Mouse (Mus musculus): ENCODE data around the gene Zfp384. TPM values are rescaled to one million over a fixed set of nuclear protein-coding genes. Genes with fewer than 3 reads are reported as not detected.
A peak's percentile ranks its signal among the peaks of the same experiment; 100 is the strongest.

Gene Zfp384
- polyA plus RNA-seq, 1 experiment from 2014 or later, result 9.9 TPM

DNA sequence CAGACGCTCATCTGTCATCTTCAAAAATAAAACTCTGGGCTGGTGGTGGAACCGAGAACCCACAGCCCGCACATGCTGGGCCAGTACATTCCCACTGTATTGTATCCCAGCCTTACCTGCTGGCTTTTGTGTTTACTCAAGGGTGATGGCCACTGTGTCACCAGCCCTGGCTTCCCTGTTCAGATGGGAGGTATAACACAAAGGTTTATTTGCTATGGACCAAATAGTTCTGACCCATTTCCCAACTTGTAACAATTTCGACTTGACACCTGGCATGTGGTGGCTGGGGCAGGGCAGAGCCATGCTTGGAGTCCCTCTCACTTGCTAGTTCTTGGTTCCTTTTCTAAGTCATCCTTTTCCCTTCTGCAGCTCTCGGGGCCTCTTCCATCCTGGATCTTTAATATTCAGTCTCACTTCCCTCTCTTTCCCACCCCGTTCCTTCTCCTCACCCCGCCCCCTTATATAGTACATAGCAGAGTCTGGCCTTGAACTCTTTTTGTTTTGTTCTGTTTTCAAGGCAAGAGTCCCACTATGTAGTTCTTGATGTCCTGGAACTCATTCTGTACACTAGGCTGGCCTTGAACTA is 73.9 kb downstream of the Zfp384 start:
- Histone ChIP-seq H3K27me3 (replicated peaks; ENCODE audit: insufficient read depth, low read length) (no peaks in the 10 kb centered on the region), H3K9ac (replicated peaks; ENCODE audit: low read depth) (no peak overlapping the region), H3K4me1 (ENCODE audit: insufficient read depth, low read depth, low read length) (peaks cover 4% of the 10 kb centered on the region; the same call in 1 of the 2 replicates), H3K4me2 (replicated peaks; ENCODE audit: low read depth, low read length) (no peak overlapping the region), H3K9me3 (ENCODE audit: low read length) (no peaks in the 10 kb centered on the region), H3K36me3 (ENCODE audit: insufficient read depth, low read length) (no peaks in the 10 kb centered on the region), H3K27ac (ENCODE audit: low read length) (no peak overlapping the region), H3K4me3 (ENCODE audit: low read depth, low read length) (no peak overlapping the region)
- 83% methylated on average over 7 of the region's 7 CpGs for WGBS
- no peak for ATAC-seq
- TF ChIP-seq CTCF (IDR thresholded peaks at IDR 0.05) (no peak), EP300 (IDR thresholded peaks at IDR 0.05) (no peak)
- DNase-seq (ENCODE audit: low spot score), result no peak

- H3K27me3 ChIP-seq (replicated peaks; ENCODE audit: insufficient read depth, low read length), result no peaks in the 10 kb centered on the region
- TF ChIP-seq CTCF (IDR thresholded peaks at IDR 0.05), result peak; percentile 94
- no peak for TF ChIP-seq EP300 (IDR thresholded peaks at IDR 0.05)
- H3K9ac ChIP-seq (replicated peaks; ENCODE audit: low read depth), result no peak overlapping the region
- ATAC-seq, result peak; percentile 13
- no peaks in the 10 kb centered on the region for H3K36me3 ChIP-seq (ENCODE audit: insufficient read depth, low read length)
- H3K9me3 ChIP-seq (ENCODE audit: low read length), result no peaks in the 10 kb centered on the region
- H3K27ac ChIP-seq (ENCODE audit: low read length), result no peak overlapping the region
- H3K4me1 ChIP-seq (ENCODE audit: insufficient read depth, low read depth, low read length), result peaks cover 4% of the 10 kb centered on the region; the same call in 1 of the 2 replicates
- WGBS, result 2% methylated on average over 4 of the region's 4 CpGs
- H3K4me2 ChIP-seq (replicated peaks; ENCODE audit: low read depth, low read length), result no peak overlapping the region
- H3K4me3 ChIP-seq (ENCODE audit: low read depth, low read length), result no peak overlapping the region
- peak; percentile 89 for DNase-seq (ENCODE audit: low spot score)
These were observed 75.5 kb downstream of the Zfp384 start for GRCm38 (mm10) chr6:125084424-125084823.

Other genes starting within 250 kb of the Zfp384 start
- 1.2 and 1.5 TPM in 2 replicates for gene Eno2, start 239.5 kb upstream of the Zfp384 start, polyA plus RNA-seq (2015; fragmentation: Nextera tagmentation; extraction: Ambion mirVana)
- 26.7 and 34.0 TPM in 2 replicates for gene Lrrc23, start 229.4 kb upstream of the Zfp384 start, polyA plus RNA-seq (2015; fragmentation: Nextera tagmentation; extraction: Ambion mirVana)
- gene Spsb2, start 200.5 kb upstream of the Zfp384 start, polyA plus RNA-seq (2015; fragmentation: Nextera tagmentation; extraction: Ambion mirVana), result 27.6 and 33.7 TPM in 2 replicates
- 186 and 187 TPM in 2 replicates for gene Tpi1, start 194.8 kb upstream of the Zfp384 start, polyA plus RNA-seq (2015; fragmentation: Nextera tagmentation; extraction: Ambion mirVana)
- gene Usp5, start 179.7 kb upstream of the Zfp384 start, polyA plus RNA-seq (2015; fragmentation: Nextera tagmentation; extraction: Ambion mirVana), result 53.6 and 54.3 TPM in 2 replicates
- 8.2 and 11.8 TPM in 2 replicates for gene Cdca3, start 179.6 kb upstream of the Zfp384 start, polyA plus RNA-seq (2015; fragmentation: Nextera tagmentation; extraction: Ambion mirVana)
- 0.24 and 0.26 TPM in 2 replicates for gene Gnb3, start 168.9 kb upstream of the Zfp384 start, polyA plus RNA-seq (2015; fragmentation: Nextera tagmentation; extraction: Ambion mirVana)
- 8.4 and 9.3 TPM in 2 replicates for gene P3h3, start 151.4 kb upstream of the Zfp384 start, polyA plus RNA-seq (2015; fragmentation: Nextera tagmentation; extraction: Ambion mirVana)
- 0.20 and 0.26 TPM in 2 replicates for gene Gpr162, start 145.2 kb upstream of the Zfp384 start, polyA plus RNA-seq (2015; fragmentation: Nextera tagmentation; extraction: Ambion mirVana)
- 0.07 and 0.10 TPM in 2 replicates for gene Cd4, start 120.9 kb upstream of the Zfp384 start, polyA plus RNA-seq (2015; fragmentation: Nextera tagmentation; extraction: Ambion mirVana)
- gene Lag3, start 97.4 kb upstream of the Zfp384 start, polyA plus RNA-seq (2015; fragmentation: Nextera tagmentation; extraction: Ambion mirVana), result 2.3 TPM in 2 replicates
- gene Ptms, start 89.0 kb upstream of the Zfp384 start, polyA plus RNA-seq (2015; fragmentation: Nextera tagmentation; extraction: Ambion mirVana), result 533 and 563 TPM in 2 replicates
- gene Mlf2, start 77.8 kb upstream of the Zfp384 start, polyA plus RNA-seq (2015; fragmentation: Nextera tagmentation; extraction: Ambion mirVana), result 289 and 300 TPM in 2 replicates
- 112 and 118 TPM in 2 replicates for gene Cops7a, start 43.6 kb upstream of the Zfp384 start, polyA plus RNA-seq (2015; fragmentation: Nextera tagmentation; extraction: Ambion mirVana)
- 0.29 and 0.35 TPM in 2 replicates for gene Pianp, start 12.5 kb upstream of the Zfp384 start, polyA plus RNA-seq (2015; fragmentation: Nextera tagmentation; extraction: Ambion mirVana)
- 100 and 104 TPM in 2 replicates for gene Ing4, start 30.6 kb downstream of the Zfp384 start, polyA plus RNA-seq (2015; fragmentation: Nextera tagmentation; extraction: Ambion mirVana)
- gene Acrbp, start 40.5 kb downstream of the Zfp384 start, polyA plus RNA-seq (2015; fragmentation: Nextera tagmentation; extraction: Ambion mirVana), result 4.1 and 4.4 TPM in 2 replicates
- 0.19 and 0.44 TPM in 2 replicates for gene Lpar5, start 58.8 kb downstream of the Zfp384 start, polyA plus RNA-seq (2015; fragmentation: Nextera tagmentation; extraction: Ambion mirVana)
- 53.5 and 59.8 TPM in 2 replicates for gene Chd4, start 86.8 kb downstream of the Zfp384 start, polyA plus RNA-seq (2015; fragmentation: Nextera tagmentation; extraction: Ambion mirVana)
- gene Nop2, start 122.8 kb downstream of the Zfp384 start, polyA plus RNA-seq (2015; fragmentation: Nextera tagmentation; extraction: Ambion mirVana), result 16.9 and 17.7 TPM in 2 replicates
- gene Iffo1, start 136.1 kb downstream of the Zfp384 start, polyA plus RNA-seq (2015; fragmentation: Nextera tagmentation; extraction: Ambion mirVana), result 7.1 and 8.3 TPM in 2 replicates
- 381 and 429 TPM in 2 replicates for gene Gapdh, start 157.3 kb downstream of the Zfp384 start, polyA plus RNA-seq (2015; fragmentation: Nextera tagmentation; extraction: Ambion mirVana)
- gene Ncapd2, start 182.6 kb downstream of the Zfp384 start, polyA plus RNA-seq (2015; fragmentation: Nextera tagmentation; extraction: Ambion mirVana), result 5.9 and 7.9 TPM in 2 replicates
- gene Mrpl51, start 182.7 kb downstream of the Zfp384 start, polyA plus RNA-seq (2015; fragmentation: Nextera tagmentation; extraction: Ambion mirVana), result 151 and 154 TPM in 2 replicates
- 3.0 and 3.5 TPM in 2 replicates for gene Vamp1, start 206.4 kb downstream of the Zfp384 start, polyA plus RNA-seq (2015; fragmentation: Nextera tagmentation; extraction: Ambion mirVana)
- gene Tapbpl, start 222.7 kb downstream of the Zfp384 start, polyA plus RNA-seq (2015; fragmentation: Nextera tagmentation; extraction: Ambion mirVana), result 14.2 and 16.9 TPM in 2 replicates
- 2.4 and 3.0 TPM in 2 replicates for gene Cd27, start 227.9 kb downstream of the Zfp384 start, polyA plus RNA-seq (2015; fragmentation: Nextera tagmentation; extraction: Ambion mirVana)